Mouse (Mus musculus): ENCODE measurements around the gene Cep55.

The Cep55 gene

DNA sequence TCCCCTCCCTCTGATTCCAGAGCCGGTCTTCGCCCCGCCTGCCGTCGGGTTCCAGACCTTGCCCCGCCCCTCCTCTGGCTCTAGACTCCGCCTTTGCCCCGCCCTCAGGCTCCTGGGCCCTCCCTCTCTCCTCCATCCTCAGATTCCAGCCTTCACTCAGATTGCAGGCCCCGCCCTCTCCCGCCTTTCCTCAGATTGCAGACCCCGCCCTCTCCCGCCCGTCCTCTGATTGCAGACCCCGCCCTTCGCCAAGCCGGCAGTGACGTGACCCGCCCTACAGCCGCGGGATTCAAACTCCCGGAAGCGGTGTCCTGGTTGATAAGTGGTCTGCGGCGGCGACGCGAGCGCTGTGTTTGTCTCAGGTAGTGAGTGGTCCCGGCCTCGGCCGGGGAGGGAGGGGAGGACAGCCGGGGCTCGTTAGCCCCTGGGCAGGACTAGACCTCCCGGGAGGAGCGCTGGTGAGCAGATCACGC is at the start of gene Cep55:
TSS of gene Cep55 (plus strand) at position 292 of the 473 bp plus-strand sequence.
- peak; percentile 89 for DNase-seq (ENCODE audit: low spot score)

DNA sequence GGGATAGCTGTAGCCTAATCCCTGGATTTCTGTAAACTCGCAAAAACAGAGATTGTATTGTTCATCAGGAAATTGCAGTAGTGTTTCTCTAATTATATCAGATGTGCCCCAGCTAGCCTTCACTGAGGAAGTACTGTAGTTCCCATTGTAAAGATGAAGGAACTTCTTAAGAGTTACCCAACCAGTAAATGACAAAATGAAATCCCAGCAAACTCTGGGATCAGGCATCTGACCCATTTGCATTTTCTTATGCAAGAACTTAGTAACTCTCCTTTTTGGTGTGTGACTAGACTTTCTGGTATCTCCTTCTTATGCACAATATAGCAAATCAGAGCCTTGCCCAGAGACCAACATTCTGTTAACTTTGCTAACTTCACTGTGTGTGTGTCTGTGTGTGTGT is 43.4 kb upstream of the Cep55 start:
- no peak for DNase-seq (ENCODE audit: low spot score)

DNA sequence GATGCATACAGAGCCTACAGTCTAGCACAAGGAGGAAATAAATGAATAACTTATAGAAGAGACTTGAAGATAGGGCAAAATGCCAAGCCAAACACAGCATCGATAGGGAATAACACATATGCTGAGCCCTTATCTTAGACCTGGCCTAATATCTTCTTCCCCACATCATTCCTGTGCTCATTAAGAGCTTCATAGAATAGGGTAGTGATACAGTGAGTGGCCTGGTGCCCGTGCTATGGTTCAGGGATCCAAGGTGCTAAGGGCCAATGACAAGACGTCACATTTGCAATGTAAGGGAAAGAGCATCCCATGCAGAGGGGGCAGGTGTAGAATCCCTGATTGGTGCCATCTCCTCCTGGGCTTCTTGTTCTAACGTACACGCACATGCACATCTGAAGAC is 40.4 kb upstream of the Cep55 start:
- no peak for DNase-seq (ENCODE audit: low spot score)

DNA sequence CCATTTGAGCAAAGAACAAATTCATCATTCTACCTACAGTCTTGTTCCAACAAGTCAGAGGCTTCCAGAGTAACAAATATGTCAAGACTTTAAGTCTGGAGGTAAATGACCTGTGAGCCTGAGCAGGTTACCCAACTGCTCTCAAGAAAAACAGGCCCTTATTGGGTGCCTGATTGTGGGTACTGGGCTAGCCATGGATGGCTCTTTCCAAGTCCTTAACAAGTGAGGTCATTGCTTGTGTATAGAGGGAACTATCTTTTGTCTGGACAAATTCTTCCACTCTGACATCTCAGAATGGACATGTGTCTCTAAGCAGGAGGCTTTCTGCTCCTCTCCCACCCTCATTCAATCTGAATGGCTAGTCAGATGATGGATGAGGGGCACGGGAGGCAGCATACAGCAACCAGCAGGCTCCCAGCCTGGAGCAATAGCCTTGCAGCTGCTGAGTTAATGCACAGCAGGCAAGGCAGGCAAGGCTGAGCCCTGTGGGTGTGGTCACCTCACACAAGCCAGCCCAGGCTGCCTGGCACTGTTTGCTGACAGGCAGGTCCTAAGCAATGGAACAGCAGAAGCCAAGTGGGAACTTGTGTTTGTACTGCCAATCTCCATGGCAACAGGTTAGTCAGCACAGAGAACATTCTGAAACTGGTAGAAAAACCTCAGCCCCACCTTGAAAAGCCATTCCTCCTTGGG is 39.5 kb upstream of the Cep55 start:
- DNase-seq (ENCODE audit: low spot score), result no peak

DNA sequence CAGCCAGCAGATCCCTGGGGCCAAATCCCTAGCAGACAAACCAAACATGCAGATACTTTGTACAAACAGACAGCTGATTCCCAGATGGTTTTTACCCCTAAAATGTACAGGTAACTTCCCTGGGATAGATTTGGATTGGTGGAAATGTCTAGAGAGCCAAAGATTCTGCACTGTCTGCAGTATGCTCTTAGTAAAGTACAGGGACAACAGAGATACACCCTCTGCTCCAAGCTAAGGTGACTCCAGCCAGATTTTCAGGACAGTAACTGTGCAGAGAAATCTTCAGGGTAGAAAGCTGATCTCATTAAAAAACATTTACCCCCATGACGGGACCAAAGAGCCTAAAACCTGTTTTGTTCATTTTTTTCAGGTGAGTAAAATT is 38.9 kb upstream of the Cep55 start:
- no peak for DNase-seq (ENCODE audit: low spot score)

DNA sequence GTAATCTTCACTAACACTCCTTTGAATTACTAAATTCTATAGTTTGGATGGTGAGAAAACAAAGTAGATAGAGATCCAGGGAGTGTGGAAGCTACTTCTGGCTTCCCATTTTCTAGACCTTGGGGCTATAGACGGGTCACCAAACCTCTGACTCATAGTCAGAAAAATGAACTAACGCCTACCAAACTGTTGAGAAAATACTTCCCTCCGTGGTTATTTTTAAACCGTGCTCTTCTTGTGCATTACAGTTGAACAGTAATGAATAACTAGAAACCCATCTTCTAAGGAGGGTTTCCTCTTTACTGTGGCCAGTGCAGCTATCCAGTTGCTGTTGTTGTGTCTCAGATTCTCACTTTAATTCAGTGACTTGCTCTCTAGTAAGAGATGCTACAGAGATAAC is 32.1 kb upstream of the Cep55 start:
- no peak for DNase-seq (ENCODE audit: low spot score)

DNA sequence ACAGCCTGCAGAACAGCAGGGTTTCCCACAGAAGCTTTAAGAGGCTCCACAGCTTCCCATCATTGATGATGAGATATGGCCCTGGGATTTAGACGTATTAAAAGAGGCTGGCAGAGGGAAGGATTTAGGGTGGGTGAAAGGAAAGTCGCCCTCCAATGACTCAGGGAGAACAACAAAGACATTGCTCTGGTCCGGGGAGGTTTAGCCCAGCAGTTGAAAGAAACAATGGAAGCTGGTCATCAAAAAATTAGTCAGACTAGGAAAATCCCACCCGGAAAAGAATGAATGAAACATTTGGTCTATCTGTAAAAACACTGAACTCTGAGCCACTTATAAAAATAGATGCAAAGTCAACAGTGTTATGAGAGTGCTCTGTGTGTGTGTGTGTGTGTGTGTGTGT is 31.2 kb upstream of the Cep55 start:
- DNase-seq (ENCODE audit: low spot score), result no peak

DNA sequence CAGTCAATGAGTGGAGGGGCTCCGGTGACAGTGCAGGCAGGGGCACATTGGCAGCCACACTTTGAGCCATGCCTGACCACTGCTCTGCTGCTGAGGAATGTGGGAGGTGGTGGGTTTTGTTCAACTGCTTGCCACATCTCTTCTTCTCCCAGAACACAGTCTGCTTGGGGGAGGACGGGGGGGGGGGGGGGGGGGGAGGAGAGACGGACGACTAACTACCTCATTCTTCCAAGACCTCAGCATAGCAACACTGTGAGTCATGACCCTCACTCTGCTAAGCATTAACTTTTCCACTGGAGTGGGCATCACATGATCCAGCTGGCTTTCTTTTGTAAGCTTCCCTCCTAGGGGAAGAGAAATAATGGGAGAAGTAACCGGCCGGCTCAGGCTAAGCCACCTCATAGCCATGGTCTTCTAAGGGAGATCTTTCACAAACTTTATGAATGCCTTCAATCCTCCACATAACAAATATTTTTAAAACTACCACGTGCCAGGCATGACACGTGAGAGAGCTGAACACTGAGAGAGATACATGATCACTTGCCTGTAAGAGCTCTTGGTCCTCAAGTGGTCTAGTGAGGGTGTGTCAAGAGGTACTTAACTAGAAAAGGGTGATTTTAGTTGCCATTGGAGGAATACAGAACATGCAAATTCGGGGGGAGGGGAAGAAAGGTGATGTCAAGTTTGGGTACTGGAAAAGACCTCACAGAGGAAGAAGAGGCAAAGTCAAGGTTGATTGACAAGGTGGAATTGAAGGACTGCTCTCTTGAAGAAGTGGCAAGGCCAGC is 29.4 kb upstream of the Cep55 start:
- DNase-seq (ENCODE audit: low spot score), result no peak

DNA sequence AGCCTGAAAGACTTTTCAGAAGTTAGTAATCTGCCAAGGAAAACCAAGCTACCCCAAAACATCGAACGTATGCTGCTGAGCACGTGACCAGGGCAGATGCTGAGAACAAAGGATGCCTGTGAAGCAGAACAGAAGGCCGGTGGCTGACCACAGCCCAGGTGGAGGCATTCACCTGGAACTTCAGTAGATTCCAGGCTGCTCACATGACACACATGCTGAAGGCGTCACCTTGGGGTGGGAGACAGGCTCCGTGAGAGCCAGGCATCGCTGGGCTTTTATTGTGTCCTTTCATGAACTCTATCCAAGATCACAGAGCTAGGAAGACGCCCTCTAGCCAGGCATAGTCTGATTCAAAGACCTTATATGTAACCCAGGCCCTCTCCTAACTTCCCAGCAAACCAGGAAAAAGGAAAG is 28.6 kb upstream of the Cep55 start:
- no peak for DNase-seq (ENCODE audit: low spot score)

DNA sequence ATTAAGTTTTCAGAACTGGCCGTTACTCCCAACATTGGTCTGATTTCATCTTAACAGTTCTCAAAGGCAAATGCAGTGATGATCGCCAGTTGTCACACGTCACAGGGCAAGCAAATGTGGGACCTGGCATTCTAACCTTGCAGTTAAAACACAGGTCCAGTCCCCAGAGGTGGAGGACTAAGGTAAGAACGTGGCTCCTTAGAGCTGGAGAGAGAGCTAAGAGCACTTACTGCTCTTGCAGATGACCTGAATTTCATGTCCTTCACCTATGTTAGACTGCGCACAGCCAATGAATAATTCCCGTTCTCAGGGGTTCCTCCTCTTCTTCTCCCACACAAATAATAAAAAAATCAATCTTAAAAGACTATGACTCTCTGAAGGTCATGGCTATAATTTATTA is 27.4 kb upstream of the Cep55 start:
- no peak for DNase-seq (ENCODE audit: low spot score)

DNA sequence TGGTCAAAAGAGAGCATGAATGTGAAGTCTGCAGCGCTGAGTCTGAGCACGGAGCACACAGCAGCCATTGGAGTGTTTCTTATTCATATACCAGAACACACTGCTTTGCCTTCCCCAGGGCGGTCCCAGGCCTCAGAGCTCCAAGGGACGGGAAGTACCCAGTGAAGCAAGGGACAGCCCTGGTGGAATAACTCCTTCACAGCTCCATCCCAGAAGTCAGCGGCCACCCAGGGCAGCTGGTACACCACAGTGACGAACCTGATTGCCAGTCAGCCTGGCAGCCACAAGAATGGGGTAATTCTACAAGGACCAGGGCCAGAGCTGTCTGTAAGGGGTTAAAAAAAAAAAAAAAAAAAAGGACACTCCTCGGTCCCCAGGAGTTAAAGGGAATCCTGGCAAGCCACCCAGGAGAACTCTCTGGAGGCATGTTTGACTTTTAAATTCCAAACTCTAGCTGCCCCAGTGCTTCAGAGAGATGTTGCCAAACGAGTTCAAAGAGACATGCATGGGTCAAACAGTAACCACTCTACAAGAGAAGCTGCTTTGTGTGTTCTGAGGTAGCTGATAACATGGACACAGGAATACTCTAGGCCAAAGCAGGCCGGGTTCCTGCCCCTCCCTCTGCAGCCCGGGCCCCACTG is 26.8 kb upstream of the Cep55 start:
- no peak for DNase-seq (ENCODE audit: low spot score)

DNA sequence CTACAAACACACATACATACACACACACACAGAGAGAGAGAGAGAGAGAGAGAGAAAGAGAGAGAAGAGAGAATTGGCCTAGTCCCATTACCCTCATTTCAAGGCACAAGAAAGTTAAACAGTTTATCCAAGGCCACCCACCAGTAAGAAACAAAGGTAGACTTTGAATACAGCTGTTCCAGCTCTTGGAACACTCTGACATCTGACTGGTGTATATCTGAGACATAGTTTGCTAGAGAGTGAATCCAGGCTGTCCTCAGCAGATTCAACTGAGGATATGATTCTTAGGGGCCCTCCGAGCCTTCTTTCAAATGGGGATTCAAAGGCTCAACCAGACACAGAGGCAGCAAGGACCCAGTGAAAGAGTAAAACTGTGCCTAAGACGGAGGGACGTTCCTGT is 25.5 kb upstream of the Cep55 start:
- DNase-seq (ENCODE audit: low spot score), result no peak

DNA sequence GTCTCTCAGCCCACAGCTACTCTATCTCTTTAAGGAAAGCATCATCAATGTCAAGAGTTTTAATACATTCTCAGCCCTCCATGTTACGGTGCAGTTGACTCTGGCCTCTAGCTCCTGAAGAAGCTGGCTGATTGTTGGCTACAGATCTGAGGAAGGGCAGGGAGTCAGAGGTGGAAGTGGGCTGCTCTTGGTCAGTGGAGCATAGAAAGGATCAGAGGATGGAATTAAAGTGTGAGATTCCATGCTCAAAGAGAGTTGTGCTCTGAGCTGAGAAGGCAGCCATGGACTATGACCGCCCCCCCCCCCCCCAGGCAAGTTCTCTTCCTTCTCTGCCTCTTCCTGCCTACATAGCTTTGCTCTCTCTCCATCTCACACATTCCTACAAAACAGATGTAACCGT is 24.9 kb upstream of the Cep55 start:
- DNase-seq (ENCODE audit: low spot score), result no peak

DNA sequence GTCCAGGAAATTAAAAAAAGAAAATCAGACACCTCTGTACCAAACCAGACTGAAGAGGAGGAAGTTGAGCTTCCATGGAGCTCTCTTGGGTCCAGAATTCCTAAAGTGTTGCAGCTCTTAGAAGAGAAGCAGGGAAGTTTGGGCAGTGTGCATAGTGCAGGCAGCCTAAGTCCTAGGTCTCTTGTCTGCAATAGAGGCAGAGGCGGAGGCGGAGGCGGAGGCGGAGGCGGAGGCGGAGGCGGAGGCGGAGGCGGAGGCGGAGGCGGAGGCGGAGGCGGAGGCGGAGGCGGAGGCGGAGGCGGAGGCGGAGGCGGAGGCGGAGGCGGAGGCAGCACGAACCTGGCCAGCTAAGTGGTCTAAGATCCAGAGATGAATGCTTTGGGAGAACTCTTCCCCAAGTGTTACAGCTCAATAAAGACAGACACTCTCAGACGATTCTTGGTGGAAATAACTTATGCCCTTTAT is 24.1 kb upstream of the Cep55 start:
- DNase-seq (ENCODE audit: low spot score), result no peak

DNA sequence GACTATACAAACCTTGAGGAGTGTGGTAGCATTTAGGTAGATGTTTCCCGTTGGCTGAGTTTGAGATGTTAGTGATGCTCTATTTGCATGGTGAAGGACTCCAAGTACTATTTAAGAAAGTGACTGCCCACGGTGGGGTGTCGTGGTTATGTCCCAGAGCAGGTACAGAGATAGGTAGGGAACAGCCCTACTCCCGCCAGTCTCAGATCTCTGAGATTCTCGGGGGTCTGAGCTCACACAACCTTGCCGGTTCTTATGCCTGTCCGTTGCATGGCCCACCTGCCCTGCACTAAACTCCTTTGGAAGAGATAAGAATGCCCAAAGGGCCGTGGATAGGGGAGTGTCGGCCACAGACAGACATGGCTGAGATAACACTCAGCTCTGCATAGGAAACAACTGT is 23.7 kb upstream of the Cep55 start:
- DNase-seq (ENCODE audit: low spot score), result no peak

DNA sequence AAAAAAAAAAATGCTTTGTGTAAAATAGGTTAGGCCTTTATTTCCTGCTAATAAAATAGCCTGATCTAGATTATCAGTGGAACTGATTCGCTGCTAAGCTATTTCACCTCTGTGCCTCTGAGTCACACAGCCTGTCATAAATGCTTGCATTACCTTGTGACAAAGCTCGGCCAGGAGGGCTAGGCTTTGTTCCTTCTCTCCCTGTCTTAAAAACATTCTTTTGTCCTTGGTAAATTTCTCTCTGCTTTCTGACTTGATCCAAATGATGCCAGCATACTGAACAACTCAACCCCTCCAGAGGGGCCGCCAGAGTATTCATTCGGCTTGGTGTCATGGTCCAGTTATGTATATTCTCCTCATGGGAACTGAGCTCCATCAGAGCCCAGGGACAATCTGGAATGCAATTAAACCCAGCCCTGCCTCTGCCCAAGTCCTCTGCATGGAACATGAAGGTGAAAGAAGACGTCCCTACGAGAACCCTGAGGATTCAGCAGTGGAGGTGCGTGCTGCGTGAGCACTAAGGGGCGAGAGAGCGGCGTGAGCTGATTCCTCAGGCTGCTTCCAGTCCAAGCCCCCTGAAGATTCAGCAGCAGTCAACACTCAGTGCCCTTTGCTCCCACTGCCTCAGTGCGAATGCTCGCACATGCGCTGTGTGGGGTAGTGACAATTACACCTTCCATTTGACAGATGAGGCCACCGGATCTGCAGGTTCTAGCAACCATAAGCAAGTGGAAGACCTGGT is 21.6 kb upstream of the Cep55 start:
- no peak for DNase-seq (ENCODE audit: low spot score)

DNA sequence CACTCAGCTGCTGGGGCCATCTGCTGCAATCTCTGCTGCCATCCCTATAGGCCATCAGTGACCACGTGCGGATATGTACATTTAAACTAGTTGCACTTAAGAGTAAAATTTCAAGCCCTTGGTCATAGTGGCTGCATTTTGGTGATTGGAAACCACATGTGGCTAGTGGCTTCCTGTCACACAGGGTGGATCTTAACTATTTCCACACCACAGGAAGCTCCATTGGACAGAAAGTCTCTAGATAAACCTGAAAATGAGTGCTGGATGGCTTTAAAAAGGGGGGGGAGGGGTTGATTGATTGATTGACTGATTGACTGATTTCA is 21.1 kb upstream of the Cep55 start:
- DNase-seq (ENCODE audit: low spot score), result no peak

DNA sequence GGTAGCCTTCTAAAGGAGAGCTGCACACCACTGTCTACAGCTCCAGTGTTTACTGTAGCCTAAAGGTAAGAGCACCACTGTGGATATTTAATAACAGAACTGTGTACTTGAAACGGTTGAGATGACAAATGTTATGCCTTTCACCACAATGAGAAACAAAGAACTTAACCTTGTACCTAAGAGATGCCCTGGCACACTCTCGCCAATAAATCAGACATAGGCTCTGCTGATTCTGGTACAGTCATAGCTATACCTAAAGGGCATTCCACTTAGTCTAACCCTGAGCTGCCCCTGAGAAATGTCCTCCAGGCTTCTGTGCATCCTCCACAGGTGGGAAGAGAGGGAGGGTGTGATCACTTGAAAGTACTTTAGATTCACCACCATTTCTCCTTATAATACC is 20.1 kb upstream of the Cep55 start:
- DNase-seq (ENCODE audit: low spot score), result no peak

DNA sequence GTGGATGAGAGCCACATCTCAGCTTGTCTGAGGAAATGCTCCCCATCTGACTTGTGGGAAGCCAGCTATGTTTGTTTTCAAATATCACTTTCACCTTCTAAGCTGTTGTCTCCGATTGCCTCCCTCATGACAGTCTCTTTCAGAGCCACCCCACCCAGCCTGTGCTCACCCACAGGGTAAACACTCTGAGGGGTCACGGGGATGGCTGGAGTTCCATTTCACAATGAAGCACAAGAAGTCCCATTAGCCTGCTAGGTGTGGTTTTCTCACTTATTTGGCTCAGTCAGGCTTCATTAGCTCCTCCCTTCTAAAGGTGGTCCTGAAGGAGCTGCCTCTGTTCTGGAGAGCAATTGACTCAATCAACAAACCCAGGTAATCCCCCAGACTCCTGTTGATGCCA is 19.0 kb upstream of the Cep55 start:
- DNase-seq (ENCODE audit: low spot score), result no peak

DNA sequence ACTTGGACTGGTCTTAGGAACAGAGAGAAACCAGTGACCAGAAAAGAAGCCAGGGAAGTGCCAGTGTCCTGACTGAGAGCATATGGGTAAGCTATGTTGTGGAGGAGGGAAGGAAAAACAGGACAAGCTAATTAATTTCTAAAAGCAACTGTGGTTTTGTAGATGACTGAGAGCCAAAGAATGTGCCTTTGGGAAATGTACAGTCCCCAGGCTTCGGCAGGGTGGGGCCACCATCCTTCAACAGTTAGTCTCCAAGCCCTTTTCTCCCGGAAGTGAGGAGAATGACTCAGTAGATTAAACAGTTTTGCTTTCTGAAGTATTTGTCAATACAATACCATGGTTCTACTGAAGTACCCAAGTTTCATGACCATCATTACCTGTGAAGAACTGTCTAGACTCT is 16.5 kb upstream of the Cep55 start:
- DNase-seq (ENCODE audit: low spot score), result no peak

DNA sequence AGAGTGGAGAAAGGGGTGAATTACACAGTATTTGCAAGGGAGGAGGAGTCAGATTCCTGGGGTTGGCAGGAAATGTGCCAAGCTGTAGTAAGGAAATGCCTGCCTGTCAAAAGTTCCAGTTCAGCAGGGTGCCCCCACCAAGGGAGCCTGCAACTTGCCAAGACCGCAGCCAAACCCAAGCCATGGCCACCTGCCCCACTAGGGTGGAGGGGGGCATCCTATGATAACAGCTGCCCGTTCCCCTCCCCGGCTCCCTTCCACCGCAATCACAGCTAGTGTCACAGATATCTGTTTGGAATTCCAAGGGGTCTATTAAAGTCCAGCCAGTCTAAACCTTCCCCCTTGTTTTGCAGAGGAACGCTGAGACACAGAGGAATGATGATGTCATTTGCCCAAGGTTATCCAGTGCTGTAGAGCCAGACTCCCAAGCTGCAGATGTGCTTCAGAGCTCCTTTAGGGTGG is 12.5 kb upstream of the Cep55 start:
- DNase-seq (ENCODE audit: low spot score), result no peak

DNA sequence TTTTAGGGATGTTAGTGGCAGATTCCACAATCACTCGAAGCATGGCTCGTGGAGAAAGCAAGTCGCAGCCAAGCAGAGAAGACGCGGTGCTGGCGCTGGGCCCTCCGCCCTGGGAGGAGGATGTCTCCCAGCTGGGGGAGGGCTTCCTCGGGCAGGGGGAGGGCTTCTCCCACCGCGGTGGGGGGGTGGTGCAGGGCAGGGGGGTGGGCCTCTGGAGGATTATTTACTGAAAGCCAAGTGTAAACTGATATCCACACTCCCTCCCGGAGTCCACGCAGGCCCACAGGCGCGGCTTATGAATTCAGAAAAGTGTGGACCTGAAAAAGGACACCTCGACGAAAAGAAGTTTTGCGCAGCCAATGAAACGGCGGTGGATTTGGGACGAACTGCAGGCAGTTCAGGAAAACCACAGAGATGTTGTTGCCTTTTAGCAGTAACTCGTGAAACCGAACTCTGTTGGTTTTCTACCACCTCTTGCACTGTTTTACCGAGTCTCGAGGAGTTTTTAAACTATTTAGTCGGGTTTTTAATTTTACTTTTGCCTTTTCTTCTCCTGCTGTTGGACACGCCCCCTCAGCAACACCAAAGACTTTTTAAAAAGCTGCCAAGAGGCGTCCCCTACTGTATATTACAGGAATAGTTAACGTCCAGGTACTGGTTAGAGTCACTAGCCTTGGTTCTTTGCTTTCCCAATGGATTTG is 11.4 kb upstream of the Cep55 start, which contains the start of gene Myof:
TSS of gene Myof (minus strand) at position 297 of the 701 bp plus-strand sequence.
- no peak for DNase-seq (ENCODE audit: low spot score)

Data from ovary, postnatal 14 days (tissue).